Mouse (Mus musculus) limb, embryonic 14.5 days (tissue): ENCODE measurements around the gene Gm28374. TPM values are rescaled to one million over a fixed set of nuclear protein-coding genes. Genes with fewer than 3 reads are reported as not detected.
A peak's percentile ranks its signal among the peaks of the same experiment; 100 is the strongest.
"Not testable (repeated sequence)": the region's sequence is repeated elsewhere in the genome, so short reads cannot be mapped to it uniquely, and the experiment has no call there.

Experiments used
- ATAC-seq: fragments of 200-750 bp; cut with Nextera tagmentation; 2 replicates; pipeline ENCODE4 v1.8.0; 2017; ENCODE audit warnings: low read depth, moderate number of reproducible peaks, moderate TSS enrichment; ENCODE audit not compliant: low FRiP score
- DNase-seq: peaks from one replicate; pipeline ENCODE4 v3.0.0-alpha.2; 2015; ENCODE audit warnings: low spot score
- H3K27ac ChIP-seq: fragments of 300-500 bp; sonication (generic); replicated peaks from 2 replicates; pipeline ENCODE4 v1.5.1; 2014; ENCODE audit warnings: low read depth, mild to moderate bottlenecking, low read length, moderate library complexity, mixed read lengths
- H3K27me3 ChIP-seq: fragments of 300-500 bp; sonication (generic); 2 replicates; pipeline ENCODE4 v1.6.1; 2014; ENCODE audit warnings: low read length, mixed read lengths; ENCODE audit not compliant: control insufficient read depth, insufficient read depth
- H3K36me3 ChIP-seq: fragments of 300-500 bp; sonication (generic); 2 replicates; pipeline ENCODE4 v1.6.1; 2014; ENCODE audit warnings: mild to moderate bottlenecking, low read length, moderate library complexity, mixed read lengths; ENCODE audit not compliant: control insufficient read depth, insufficient read depth
- H3K4me1 ChIP-seq: fragments of 300-500 bp; sonication (generic); 2 replicates; pipeline ENCODE4 v1.6.1; 2014; ENCODE audit warnings: antibody characterized with exemption, low read length, mixed read lengths; ENCODE audit not compliant: control insufficient read depth, insufficient read depth
- H3K4me2 ChIP-seq: fragments of 300-500 bp; sonication (generic); replicated peaks from 2 replicates; pipeline ENCODE4 v1.6.1; 2014; ENCODE audit warnings: low read depth, mild to moderate bottlenecking, low read length, moderate library complexity; ENCODE audit not compliant: severe bottlenecking
- H3K4me3 ChIP-seq: fragments of 300-500 bp; sonication (generic); replicated peaks from 2 replicates; pipeline ENCODE4 v1.5.1; 2014; ENCODE audit warnings: low read length
- H3K9ac ChIP-seq: fragments of 300-500 bp; sonication (generic); 2 replicates; pipeline ENCODE4 v1.6.1; 2014; ENCODE audit warnings: mild to moderate bottlenecking, low read depth, low read length, moderate library complexity; ENCODE audit not compliant: severe bottlenecking
- H3K9me3 ChIP-seq: fragments of 300-500 bp; sonication (generic); 2 replicates; pipeline ENCODE4 v1.6.1; 2016; ENCODE audit warnings: low read length; ENCODE audit not compliant: control insufficient read depth
- POLR2A ChIP-seq: fragments of 200-500 bp; IDR thresholded peaks from 2 replicates; pipeline ENCODE4 v1.8.0; 2012; ENCODE audit warnings: inconsistent platforms, mild to moderate bottlenecking, moderate library complexity, borderline replicate concordance; ENCODE audit not compliant: insufficient read depth, insufficient read length; ENCODE audit errors: extremely low read depth
- WGBS: fragments of 180-500 bp; shearing (Covaris S2); extraction: QIAGEN DNeasy Blood & Tissue Kit; methylation state at CpG from one replicate; pipeline ENCODE4 v1.1.7; 2014; 5-methylcytosine and 5-hydroxymethylcytosine counted together
- polyA plus RNA-seq, 2 experiments: library from polyadenylated mRNA; depleted of rRNA in 1 of 2; stranded (reverse) in 1 of 2; unstranded in 1 of 2; fragments of >200 nt; fragmentation: Nextera tagmentation in 1 of 2; extraction: Ambion mirVana in 1 of 2; gene quantifications; 2 replicates each; pipeline versions ENCODE4 v1.2.1 to v1.2.3; 2012 to 2014

Gene Gm28374
- polyA plus RNA-seq, 2 experiments, result 1.1 TPM

- H3K27me3 ChIP-seq, result no peaks in the 10 kb centered on the region
- H3K9me3 ChIP-seq, result no peaks in the 10 kb centered on the region
- peak; percentile 97 for DNase-seq
- peak; percentile 25; the same call in 1 of the 2 replicates for TF ChIP-seq POLR2A
- peaks cover 37% of the 10 kb centered on the region for H3K36me3 ChIP-seq
- H3K4me2 ChIP-seq, result peak within 1 kb of the TSS; percentile 74
- H3K9ac ChIP-seq, result peak within 1 kb of the TSS; percentile 91
- WGBS, result under 1% methylated on average over 65 of the region's 65 CpGs
- peak within 1 kb of the TSS; percentile 93 for H3K4me3 ChIP-seq
- peak; percentile 92 for ATAC-seq
- peaks cover 14% of the 10 kb centered on the region for H3K4me1 ChIP-seq
- peak within 1 kb of the TSS; percentile 99 for H3K27ac ChIP-seq
Observed at GRCm38 (mm10) chr19:6046294-6047153, 35.5 kb downstream of the Gm28374 start, which contains the start of gene Syvn1. TSS of gene Syvn1 (plus strand) at chr19:6046576.

- 17% methylated on average over 20 of the region's 20 CpGs for WGBS
- Histone ChIP-seq H3K9ac (peak overlapping the region; percentile 91), H3K4me2 (peak overlapping the region; percentile 74), H3K9me3 (no peaks in the 10 kb centered on the region), H3K27me3 (no peaks in the 10 kb centered on the region), H3K4me3 (peak overlapping the region; percentile 93), H3K4me1 (peaks cover 14% of the 10 kb centered on the region), H3K36me3 (peaks cover 28% of the 10 kb centered on the region), H3K27ac (peak overlapping the region; percentile 99)
- ATAC-seq (peak; percentile 25; the same call in 1 of the 2 replicates), DNase-seq (no peak)
- no peak; the same call in 1 of the 2 replicates for TF ChIP-seq POLR2A
Observed at GRCm38 (mm10) chr19:6045366-6046293, 36.4 kb downstream of the Gm28374 start.

GRCm38 (mm10) chr19:6044102-6044501 is 38.0 kb downstream of the Gm28374 start:
- peak; percentile 76 for DNase-seq
- not testable (repeated sequence) for H3K9me3 ChIP-seq, H3K4me2 ChIP-seq, H3K27me3 ChIP-seq, H3K9ac ChIP-seq, H3K4me3 ChIP-seq, ATAC-seq, H3K27ac ChIP-seq
- peaks cover 13% of the 10 kb centered on the region for H3K36me3 ChIP-seq
- H3K4me1 ChIP-seq, result peaks cover 14% of the 10 kb centered on the region
- WGBS, result 70% methylated on average over 4 of the region's 4 CpGs

- no peak overlapping the region for H3K9ac ChIP-seq
- WGBS, result 85% methylated on average over 9 of the region's 9 CpGs
Observed at GRCm38 (mm10) chr19:6042293-6042692, 39.8 kb downstream of the Gm28374 start.

GRCm38 (mm10) chr19:6040002-6040401 is 42.1 kb downstream of the Gm28374 start:
- TF ChIP-seq POLR2A, result no peak
- Histone ChIP-seq H3K4me3 (no peak overlapping the region), H3K4me2 (no peak overlapping the region), H3K9me3 (no peaks in the 10 kb centered on the region), H3K4me1 (no peaks in the 10 kb centered on the region), H3K36me3 (no peaks in the 10 kb centered on the region), H3K27me3 (no peaks in the 10 kb centered on the region), H3K9ac (no peak overlapping the region), H3K27ac (no peak overlapping the region)
- DNase-seq (no peak), ATAC-seq (no peak)

More at GRCm38 (mm10) chr19:6042293-6042692, 39.8 kb downstream of the Gm28374 start:
- Histone ChIP-seq H3K36me3 (no peaks in the 10 kb centered on the region), H3K27me3 (no peaks in the 10 kb centered on the region), H3K4me1 (peaks cover 5% of the 10 kb centered on the region; the same call in 1 of the 2 replicates), H3K9me3 (no peaks in the 10 kb centered on the region), H3K4me2 (no peak overlapping the region), H3K27ac (0 out of 2 replicates have a peak overlapping the region, but pooled peaks have one; percentile 13), H3K4me3 (no peak overlapping the region)
- no peak for TF ChIP-seq POLR2A
- no peak for DNase-seq
- no peak for ATAC-seq
